Mouse (Mus musculus) CH12.LX (cell line): ENCODE results near the gene Acp7.

Experiments used
- CHD1 ChIP-seq: IDR thresholded peaks from 2 replicates; pipeline ENCODE4 v1.6.1; 2012; ENCODE audit warnings: low read depth, low read length, improper control_type of control experiment, inconsistent platforms
- CHD2 ChIP-seq: IDR thresholded peaks from 2 replicates; pipeline ENCODE4 v1.6.1; 2011; ENCODE audit warnings: low read length, improper control_type of control experiment
- GABPA ChIP-seq: IDR thresholded peaks from 2 replicates; pipeline ENCODE4 v1.6.1; 2012; ENCODE audit warnings: low read depth, low read length, improper control_type of control experiment, inconsistent platforms; ENCODE audit not compliant: insufficient replicate concordance
- JUND ChIP-seq: conservative IDR thresholded peaks from 2 replicates; pipeline ENCODE4 v1.6.1; 2011; ENCODE audit warnings: low read depth, low read length, improper control_type of control experiment
- POLR2A ChIP-seq: IDR thresholded peaks from 2 replicates; pipeline ENCODE4 v1.6.1; 2011; ENCODE audit warnings: low read depth, mild to moderate bottlenecking, improper control_type of control experiment, low read length
- RCOR1 ChIP-seq: conservative IDR thresholded peaks from 2 replicates; pipeline ENCODE4 v1.6.1; 2012; ENCODE audit warnings: low read depth, mild to moderate bottlenecking, inconsistent platforms, low read length, improper control_type of control experiment

- TF ChIP-seq GABPA (no peak), POLR2A (no peak), JUND (no peak), CHD2 (no peak), RCOR1 (no peak), CHD1 (no peak)
Measured at GRCm38 (mm10) chr7:28582841-28583240, 48.3 kb downstream of the Acp7 start.
